Mouse (Mus musculus) MEL (cell line): Measurements from ENCODE around the gene Necab3.

ENCODE experiments used
- CTCF ChIP-seq, 3 experiments: IDR thresholded peaks in 2 of 3; conservative IDR thresholded peaks in 1 of 3; 2 replicates each; pipeline ENCODE4 v1.5.1; 2011 to 2012; ENCODE audit warnings: low read length in 3 of 3, low read depth in 2 of 3, mild to moderate bottlenecking in 2 of 3, improper control_type of control experiment in 1 of 3, inconsistent platforms in 1 of 3, mixed read lengths in 1 of 3, moderate library complexity in 1 of 3; ENCODE audit not compliant: control insufficient read depth in 1 of 3, insufficient read depth in 1 of 3, poor library complexity in 1 of 3, severe bottlenecking in 1 of 3
- GABPA ChIP-seq: IDR thresholded peaks from 2 replicates; pipeline ENCODE4 v1.6.1; 2012; ENCODE audit warnings: low read depth, mild to moderate bottlenecking, inconsistent platforms, low read length, improper control_type of control experiment, moderate library complexity
- MAFK ChIP-seq: IDR thresholded peaks from 2 replicates; pipeline ENCODE4 v1.6.1; 2011; ENCODE audit warnings: low read depth, mild to moderate bottlenecking, low read length, improper control_type of control experiment, borderline replicate concordance
- MXI1 ChIP-seq: IDR thresholded peaks from 2 replicates; pipeline ENCODE4 v1.6.1; 2011; ENCODE audit warnings: mild to moderate bottlenecking, low read depth, low read length, improper control_type of control experiment
- NELFE ChIP-seq: IDR thresholded peaks from 2 replicates; pipeline ENCODE4 v1.6.1; 2011; ENCODE audit warnings: low read depth, low read length, improper control_type of control experiment
- POLR2A ChIP-seq, 2 experiments: IDR thresholded peaks; 2 replicates each; pipeline ENCODE4 v1.6.1; 2011 to 2012; ENCODE audit warnings: low read length in 2 of 2, mild to moderate bottlenecking in 2 of 2, control low read depth in 1 of 2, improper control_type of control experiment in 1 of 2, low read depth in 1 of 2, moderate library complexity in 1 of 2; ENCODE audit not compliant: control insufficient read depth in 1 of 2, insufficient read depth in 1 of 2, poor library complexity in 1 of 2
- SIN3A ChIP-seq: IDR thresholded peaks from 2 replicates; pipeline ENCODE4 v1.6.1; 2012; ENCODE audit warnings: low read length, improper control_type of control experiment, inconsistent platforms
- TCF12 ChIP-seq: IDR thresholded peaks from 2 replicates; pipeline ENCODE4 v1.6.1; 2014; ENCODE audit warnings: low read depth, mild to moderate bottlenecking, inconsistent platforms, low read length, improper control_type of control experiment, moderate library complexity
- USF1 ChIP-seq: IDR thresholded peaks from 2 replicates; pipeline ENCODE4 v1.6.1; 2014; ENCODE audit warnings: low read depth, mild to moderate bottlenecking, inconsistent platforms, low read length, improper control_type of control experiment, moderate library complexity
- ZC3H11A ChIP-seq: IDR thresholded peaks from 2 replicates; pipeline ENCODE4 v1.6.1; 2012; ENCODE audit warnings: low read depth, mild to moderate bottlenecking, inconsistent platforms, low read length, improper control_type of control experiment
- ZKSCAN1 ChIP-seq: IDR thresholded peaks from 2 replicates; pipeline ENCODE4 v1.6.1; 2012; ENCODE audit warnings: low read depth, mild to moderate bottlenecking, inconsistent platforms, low read length, improper control_type of control experiment, moderate library complexity
- ZMIZ1 ChIP-seq: IDR thresholded peaks from 2 replicates; pipeline ENCODE4 v1.6.1; 2012; ENCODE audit warnings: low read depth, mild to moderate bottlenecking, inconsistent platforms, low read length, improper control_type of control experiment, moderate library complexity
- ZNF384 ChIP-seq: IDR thresholded peaks from 2 replicates; pipeline ENCODE4 v1.6.1; 2012; ENCODE audit warnings: low read depth, mild to moderate bottlenecking, inconsistent platforms, low read length, improper control_type of control experiment

GRCm38 (mm10) chr2:154549127-154549885, 9.4 kb downstream of the Necab3 start:
- TF ChIP-seq CTCF (IDR thresholded peaks at IDR 0.05 in 2 of 3, conservative IDR thresholded peaks at IDR 0.05 in 1 of 3; ENCODE audit: control insufficient read depth in 1 of 3, insufficient read depth in 1 of 3, low read depth in 2 of 3, low read length in 3 of 3, poor library complexity in 1 of 3, severe bottlenecking in 1 of 3) (no peak), TCF12 (no peak), POLR2A (IDR thresholded peaks at IDR 0.05; ENCODE audit: control insufficient read depth in 1 of 2, insufficient read depth in 1 of 2, low read depth in 1 of 2, low read length in 2 of 2, poor library complexity in 1 of 2) (no peak), ZMIZ1 (no peak), MXI1 (no peak), USF1 (no peak), ZKSCAN1 (no peak), ZC3H11A (no peak), MAFK (no peak), NELFE (no peak), ZNF384 (no peak), SIN3A (no peak), GABPA (no peak)
